Mouse (Mus musculus): ENCODE measurements around the gene Angel2.
A peak's percentile ranks its signal among the peaks of the same experiment; 100 is the strongest.
"Not testable (repeated sequence)": the region's sequence is repeated elsewhere in the genome, so short reads cannot be mapped to it uniquely, and the experiment has no call there.

The Angel2 gene

DNA sequence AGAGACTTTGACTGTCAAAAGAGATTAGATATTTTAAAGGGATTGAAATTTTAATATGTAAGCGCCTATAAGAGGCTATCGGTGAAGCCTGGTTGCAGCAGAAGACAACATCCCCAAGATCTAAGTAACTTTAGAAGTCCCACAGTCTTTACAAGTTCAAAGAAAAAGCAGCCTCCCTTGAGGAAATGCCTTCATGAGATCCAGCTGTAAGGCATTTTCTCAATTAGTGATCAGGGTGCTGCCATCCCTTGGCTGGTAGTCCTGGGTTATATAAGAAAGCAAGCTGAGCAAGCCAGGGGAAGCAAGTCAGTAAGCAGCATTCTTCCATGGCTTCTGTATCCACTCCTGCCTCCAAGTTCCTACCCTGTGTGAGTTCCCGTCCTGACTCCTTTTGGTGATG lies at the start of gene Angel2:
Angel2 (plus strand) TSS at position 301 of the 400 bp plus-strand sequence.
- not testable (repeated sequence) for DNase-seq

GRCm38 (mm10) chr1:190875751-190876150 lies 49.2 kb upstream of the Angel2 start:
- DNase-seq, result no peak

GRCm38 (mm10) chr1:190880638-190881037 lies 44.3 kb upstream of the Angel2 start:
- no peak for DNase-seq

- DNase-seq, result peak; percentile 79
Observed at GRCm38 (mm10) chr1:190881422-190881821, 43.5 kb upstream of the Angel2 start.

GRCm38 (mm10) chr1:190886014-190886413 lies 38.9 kb upstream of the Angel2 start:
- no peak for DNase-seq

DNA sequence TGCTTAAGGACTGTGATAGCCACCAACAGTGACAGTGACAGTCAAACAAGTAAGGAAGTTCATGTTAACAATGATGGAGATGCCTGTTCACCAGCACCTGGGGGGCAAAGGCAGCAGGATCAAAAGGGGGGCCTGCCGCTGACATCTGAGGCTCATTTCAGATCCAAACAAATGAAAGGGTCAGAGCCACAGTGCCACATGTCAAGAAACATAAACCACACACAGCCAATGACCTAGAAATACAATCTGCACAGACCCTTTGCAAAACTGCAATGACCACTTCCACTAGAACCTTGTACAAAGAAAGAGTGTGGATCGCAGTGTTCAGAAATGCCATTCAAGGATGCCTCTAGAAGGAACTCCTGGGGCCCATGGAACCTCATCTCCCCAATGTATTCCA lies 36.9 kb upstream of the Angel2 start:
- no peak for DNase-seq

GRCm38 (mm10) chr1:190888646-190889045 lies 36.3 kb upstream of the Angel2 start:
- DNase-seq, result no peak

GRCm38 (mm10) chr1:190893559-190894167 lies 31.2 kb upstream of the Angel2 start:
- no peak for DNase-seq

DNA sequence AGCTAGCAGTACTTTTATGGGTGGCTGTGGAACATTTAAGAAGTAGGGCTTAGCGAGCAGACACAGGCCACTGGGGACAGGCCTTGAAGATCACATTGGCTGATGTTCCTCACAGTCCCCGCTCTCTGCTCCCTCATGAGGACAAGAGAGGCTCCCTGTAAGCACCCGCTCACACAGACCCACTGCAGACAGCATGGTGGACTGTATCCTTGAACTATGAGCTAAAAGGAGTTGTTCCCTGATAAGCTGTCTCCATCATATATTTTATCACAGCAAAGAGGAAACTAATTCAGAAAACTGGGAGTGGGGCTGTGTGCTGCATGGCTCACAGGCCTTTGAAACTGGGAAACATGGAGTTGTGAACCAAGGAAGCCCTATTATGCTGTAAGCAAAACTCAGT lies 26.7 kb upstream of the Angel2 start:
- DNase-seq, result no peak

- DNase-seq, result no peak
Observed at GRCm38 (mm10) chr1:190898899-190899575, 25.9 kb upstream of the Angel2 start.

- no peak for DNase-seq
Observed at GRCm38 (mm10) chr1:190901082-190901481, 23.8 kb upstream of the Angel2 start.

GRCm38 (mm10) chr1:190904136-190904535 lies 20.8 kb upstream of the Angel2 start:
- no peak for DNase-seq

GRCm38 (mm10) chr1:190904714-190905113 lies 20.2 kb upstream of the Angel2 start:
- no peak for DNase-seq

DNA sequence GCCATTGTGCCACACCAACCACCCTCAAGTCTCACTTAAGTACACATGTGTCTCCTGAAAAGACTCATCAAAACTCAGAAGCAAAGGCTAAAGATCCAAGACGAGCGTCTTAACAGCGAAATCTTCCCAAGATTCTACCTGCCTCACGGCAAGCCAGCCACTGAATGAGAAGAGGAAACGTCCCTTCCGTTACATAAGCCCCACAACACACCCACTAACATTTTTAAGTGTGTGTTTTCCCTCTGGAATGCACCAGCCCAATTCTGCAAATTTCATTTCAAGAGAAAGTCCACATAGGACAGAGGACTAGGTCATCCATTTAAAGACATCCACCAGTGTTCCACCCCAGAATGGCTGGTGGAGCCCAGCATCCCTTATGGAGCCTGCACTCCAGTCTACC lies 14.1 kb upstream of the Angel2 start:
- DNase-seq, result no peak

DNA sequence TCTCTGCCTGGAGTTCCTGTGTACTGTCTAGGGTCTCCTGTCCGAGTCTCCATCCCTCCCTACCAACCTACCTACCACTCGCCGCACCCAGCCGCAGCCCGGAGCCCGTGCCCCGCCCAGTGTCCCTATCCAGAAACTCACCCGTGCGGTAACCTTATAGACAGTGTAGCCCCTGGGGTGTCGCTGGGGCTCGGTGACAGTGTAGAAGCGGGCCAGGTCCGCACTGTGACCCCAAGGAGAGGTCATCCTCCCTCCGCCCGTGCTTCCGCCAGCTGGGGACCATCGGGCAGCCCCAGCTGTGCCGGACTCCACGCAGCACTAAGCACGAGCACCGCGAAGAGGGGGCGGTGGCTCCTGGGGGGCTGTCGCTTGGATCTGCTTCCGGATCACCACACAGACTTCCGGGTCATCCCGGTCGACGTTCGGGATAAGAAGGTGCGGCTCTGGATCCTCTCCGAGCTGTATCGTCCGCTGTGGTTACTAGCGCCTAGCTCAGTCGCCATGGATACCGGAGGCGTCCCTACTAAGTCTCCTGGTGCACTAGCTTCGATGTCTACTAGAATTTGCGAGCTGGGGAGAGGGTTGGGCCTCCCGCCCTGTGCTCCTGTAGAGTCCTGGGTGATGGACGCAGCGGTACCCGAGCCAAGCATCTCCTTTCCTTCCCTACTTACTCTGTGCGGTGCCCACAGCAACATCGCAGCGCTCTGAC lies 13.3 kb upstream of the Angel2 start, which contains the start of gene Rps6kc1:
Rps6kc1 (minus strand) TSS at position 356 of the 709 bp plus-strand sequence.
- DNase-seq, result peak; percentile 89

DNA sequence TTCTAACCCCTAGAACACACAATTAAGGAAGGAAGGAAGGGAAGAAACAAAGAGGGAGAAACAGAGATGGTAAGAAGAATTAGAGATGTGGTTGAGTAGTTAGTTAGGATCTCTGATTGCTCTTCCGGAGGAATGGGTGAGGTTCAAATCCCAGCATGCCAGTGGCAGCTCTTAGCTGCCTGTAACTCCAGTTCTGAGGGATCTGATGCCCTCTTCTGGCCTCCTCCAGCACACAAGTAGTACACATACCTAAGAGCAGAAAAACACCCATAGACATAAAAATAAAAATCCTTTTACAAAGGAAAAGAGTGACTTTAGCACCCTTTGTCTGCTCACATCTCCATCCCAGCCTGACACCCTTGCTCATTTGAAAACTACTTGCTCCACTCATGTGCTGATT lies 12.3 kb upstream of the Angel2 start:
- DNase-seq, result no peak

GRCm38 (mm10) chr1:190918938-190919337 lies 6.0 kb upstream of the Angel2 start:
- no peak for DNase-seq

DNA sequence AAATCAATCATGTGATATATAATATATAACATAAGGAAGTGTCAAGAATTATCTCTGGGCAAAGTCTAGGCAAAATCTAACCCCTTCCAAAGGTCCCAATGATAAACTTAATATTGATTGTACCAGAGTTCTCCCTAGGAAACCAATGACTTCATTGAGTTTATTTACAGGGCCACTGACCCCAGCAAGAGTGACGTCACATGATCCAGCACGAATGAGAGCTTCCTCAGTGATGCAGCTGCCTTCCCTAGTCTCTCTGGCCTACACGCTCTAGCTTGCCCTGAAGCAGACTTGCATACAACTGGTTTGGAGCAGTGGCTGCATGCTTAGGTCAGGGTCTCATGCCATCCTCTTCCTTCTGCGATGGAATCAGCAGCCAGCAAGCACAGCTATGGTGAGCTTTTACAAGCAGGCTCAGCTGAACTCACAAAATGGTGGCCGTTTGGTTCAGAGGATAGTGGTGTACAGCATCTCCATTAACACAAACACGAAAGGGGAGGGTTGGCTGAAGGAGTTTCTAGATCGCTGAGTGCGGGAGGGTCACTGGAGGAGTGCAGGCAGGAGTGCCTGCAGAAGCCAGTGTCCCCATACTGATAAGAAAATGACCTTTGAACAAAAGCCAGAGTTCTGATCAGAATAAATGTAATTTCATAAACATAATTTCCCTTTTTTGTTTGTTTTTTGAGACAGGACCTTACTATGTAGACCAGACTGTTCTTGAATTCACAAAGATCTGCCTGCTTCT lies 5.0 kb upstream of the Angel2 start:
- DNase-seq, result no peak

GRCm38 (mm10) chr1:190927311-190927710 lies 2.4 kb downstream of the Angel2 start:
- no peak for DNase-seq

DNA sequence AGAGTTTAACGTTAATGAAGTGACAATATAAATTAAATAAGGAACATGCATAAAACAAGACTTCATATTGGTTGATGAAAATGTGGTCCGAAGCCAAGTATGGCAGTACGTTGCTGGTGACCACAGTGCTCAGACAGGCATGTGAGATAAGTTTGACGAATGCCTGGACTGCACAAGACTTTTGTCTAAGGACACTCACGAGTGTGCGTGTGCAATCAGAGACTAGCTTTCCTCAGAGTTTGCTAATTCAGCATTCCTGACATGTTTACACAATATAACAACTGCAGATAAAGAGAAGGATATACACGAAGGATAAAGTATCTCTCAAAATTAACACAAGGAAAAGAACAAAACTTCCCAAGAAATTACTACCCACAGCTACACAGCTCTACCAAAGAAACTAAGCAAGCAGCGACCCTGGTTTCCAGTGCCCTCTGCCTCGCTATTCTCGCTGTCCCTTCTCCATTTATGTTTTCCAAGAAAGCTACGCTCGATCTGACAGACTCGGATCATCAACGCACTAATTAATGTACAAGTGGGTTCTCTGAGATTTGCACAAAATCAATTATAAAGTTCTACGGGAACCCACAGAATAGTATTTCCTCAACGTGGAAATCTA lies 2.9 kb downstream of the Angel2 start:
- no peak for DNase-seq

DNA sequence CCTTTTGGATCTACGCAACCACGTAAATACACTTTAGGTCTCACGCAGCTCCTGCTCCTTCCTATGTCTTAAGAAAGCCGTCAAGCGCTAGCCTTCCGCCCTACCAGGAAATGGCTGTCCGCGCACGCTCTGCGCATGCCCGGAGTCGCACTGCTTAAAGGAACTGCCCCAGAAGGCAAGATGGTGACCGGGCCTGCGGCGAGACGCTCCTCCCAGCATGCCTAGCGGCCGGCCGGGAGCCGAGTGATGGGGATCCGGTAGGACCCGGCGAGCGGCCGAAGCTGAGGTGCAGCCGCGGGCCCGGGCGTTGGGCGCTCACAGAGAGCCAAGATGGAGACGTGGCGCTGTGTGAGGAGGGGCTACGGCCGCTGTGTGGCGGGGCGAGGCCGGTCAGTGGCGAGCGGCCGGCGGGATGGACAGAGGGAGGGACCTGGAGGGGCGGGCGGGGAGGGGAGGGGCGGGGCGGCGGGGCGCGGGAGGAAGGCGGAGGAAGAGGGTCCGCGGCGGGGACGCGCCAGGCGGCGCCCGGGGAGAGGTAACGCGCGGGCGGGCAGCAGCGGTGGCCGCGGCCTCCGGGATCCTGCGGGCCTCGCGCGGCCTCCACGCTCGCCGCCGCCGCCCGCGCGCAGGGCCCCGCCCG lies 3.6 kb downstream of the Angel2 start:
- peak; percentile 98 for DNase-seq

GRCm38 (mm10) chr1:190929010-190929695 lies 4.2 kb downstream of the Angel2 start:
- DNase-seq, result peak; percentile 66

Data from kidney, postnatal 10 days (tissue).